Mouse (Mus musculus) forebrain, embryonic 16.5 days (tissue): ENCODE data around the gene Endou. TPM values are rescaled to one million over a fixed set of nuclear protein-coding genes. Genes with fewer than 3 reads are reported as not detected.

ENCODE experiments used
- ATAC-seq: fragments of 200-750 bp; cut with Nextera tagmentation; 2 replicates; pipeline ENCODE4 v1.8.0; 2017; ENCODE audit warnings: mild to moderate bottlenecking, moderate library complexity
- H3K27ac ChIP-seq: fragments of 300-500 bp; sonication (generic); 2 replicates; pipeline ENCODE4 v1.5.1; 2014; ENCODE audit warnings: low read length, control low read depth
- H3K27me3 ChIP-seq: fragments of 300-500 bp; sonication (generic); replicated peaks from 2 replicates; pipeline ENCODE4 v1.6.1; 2014; ENCODE audit warnings: low read length; ENCODE audit not compliant: control insufficient read depth, insufficient read depth
- H3K36me3 ChIP-seq: fragments of 300-500 bp; sonication (generic); 2 replicates; pipeline ENCODE4 v1.6.1; 2014; ENCODE audit not compliant: control insufficient read depth, insufficient read depth
- H3K4me1 ChIP-seq: fragments of 300-500 bp; sonication (generic); replicated peaks from 2 replicates; pipeline ENCODE4 v1.6.1; 2014; ENCODE audit warnings: low read length; ENCODE audit not compliant: control insufficient read depth, insufficient read depth
- H3K4me2 ChIP-seq: fragments of 300-500 bp; sonication (generic); 2 replicates; pipeline ENCODE4 v1.6.1; 2014; ENCODE audit warnings: mild to moderate bottlenecking, low read length, control low read depth
- H3K4me3 ChIP-seq: fragments of 300-500 bp; sonication (generic); replicated peaks from 2 replicates; pipeline ENCODE4 v1.5.1; 2014; ENCODE audit warnings: mild to moderate bottlenecking, low read length, control low read depth
- H3K9ac ChIP-seq: fragments of 300-500 bp; sonication (generic); replicated peaks from 2 replicates; pipeline ENCODE4 v1.6.1; 2014; ENCODE audit warnings: low read depth, low read length, control low read depth
- H3K9me3 ChIP-seq: fragments of 300-500 bp; sonication (generic); 2 replicates; pipeline ENCODE4 v1.6.1; 2016; ENCODE audit warnings: low read length; ENCODE audit not compliant: control insufficient read depth
- WGBS: fragments of 180-500 bp; shearing (Covaris S2); extraction: QIAGEN DNeasy Blood & Tissue Kit; methylation state at CpG from one replicate; pipeline ENCODE4 v1.1.7; 2014; 5-methylcytosine and 5-hydroxymethylcytosine counted together
- polyA plus RNA-seq: library from polyadenylated mRNA; unstranded; fragments of >200 nt; fragmentation: Nextera tagmentation; extraction: Ambion mirVana; gene quantifications from 2 replicates; pipeline ENCODE4 v1.2.1, GENCODE M21; 2015

Endou gene
- polyA plus RNA-seq, 1 experiment from 2014 or later: 0.18 TPM

DNA sequence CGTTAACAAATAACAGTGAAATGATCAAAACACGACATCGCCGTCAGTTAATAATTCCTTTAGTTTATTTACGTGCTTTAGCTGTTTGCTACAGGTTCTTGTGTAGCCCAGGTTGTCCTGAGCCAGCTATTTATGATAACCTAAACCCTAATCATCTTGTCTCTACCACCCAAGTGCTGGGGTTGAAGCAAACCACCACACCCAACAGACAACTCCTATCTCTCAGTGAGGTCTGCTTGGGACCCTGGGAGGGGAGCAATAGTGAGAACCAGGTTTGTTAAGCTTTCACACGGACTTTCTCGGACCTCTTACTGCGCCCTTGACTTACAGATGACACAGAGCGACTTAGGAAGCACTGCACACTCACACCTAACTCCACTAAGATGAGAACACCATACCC lies 47.0 kb downstream of the Endou start:
- Histone ChIP-seq H3K27ac (no peak overlapping the region), H3K27me3 (no peaks in the 10 kb centered on the region), H3K4me1 (no peaks in the 10 kb centered on the region), H3K4me2 (no peak overlapping the region), H3K9me3 (no peaks in the 10 kb centered on the region), H3K9ac (no peak overlapping the region), H3K4me3 (no peak overlapping the region), H3K36me3 (peaks cover 23% of the 10 kb centered on the region)
- WGBS: 94% methylated on average over 9 of the region's 9 CpGs
- no peak for ATAC-seq

DNA sequence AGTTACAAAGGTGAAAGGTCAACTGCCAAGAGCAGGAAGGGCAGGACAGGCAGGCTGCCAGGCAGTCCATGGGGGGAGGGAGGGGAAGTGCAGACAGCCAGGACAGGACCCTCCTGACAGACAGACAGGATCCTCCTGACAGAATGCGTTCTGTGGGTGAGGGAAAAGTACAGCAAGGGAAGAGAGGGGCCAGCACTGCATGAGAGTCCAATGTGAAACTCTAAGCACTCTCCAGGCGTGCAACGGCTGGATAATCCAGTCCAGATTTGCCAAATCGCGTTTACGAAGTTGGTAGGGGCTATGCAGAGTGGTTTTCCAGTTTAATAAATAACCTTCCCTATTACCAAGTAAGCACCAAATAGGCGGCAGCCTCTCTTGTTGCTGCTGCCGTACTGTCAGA lies 49.1 kb downstream of the Endou start:
- no peak for ATAC-seq
- no peak overlapping the region for H3K9ac ChIP-seq
- H3K36me3 ChIP-seq: peaks cover 34% of the 10 kb centered on the region
- H3K9me3 ChIP-seq: no peaks in the 10 kb centered on the region
- no peak overlapping the region for H3K4me3 ChIP-seq
- no peak overlapping the region for H3K4me2 ChIP-seq
- WGBS: 94% methylated on average over 8 of the region's 8 CpGs
- no peaks in the 10 kb centered on the region for H3K4me1 ChIP-seq
- no peaks in the 10 kb centered on the region for H3K27me3 ChIP-seq
- H3K27ac ChIP-seq: no peak overlapping the region

GRCm38 (mm10) chr15:97679991-97680681 lies 51.0 kb downstream of the Endou start:
- H3K27me3 ChIP-seq: no peaks in the 10 kb centered on the region
- no peaks in the 10 kb centered on the region for H3K9me3 ChIP-seq
- no peak overlapping the region for H3K4me3 ChIP-seq
- ATAC-seq: no peak
- H3K27ac ChIP-seq: no peak overlapping the region
- H3K9ac ChIP-seq: no peak overlapping the region
- H3K4me1 ChIP-seq: no peaks in the 10 kb centered on the region
- H3K4me2 ChIP-seq: no peak overlapping the region
- peaks cover 41% of the 10 kb centered on the region for H3K36me3 ChIP-seq
- whole genome bisulfite sequencing: 70% methylated on average over 18 of the region's 18 CpGs

DNA sequence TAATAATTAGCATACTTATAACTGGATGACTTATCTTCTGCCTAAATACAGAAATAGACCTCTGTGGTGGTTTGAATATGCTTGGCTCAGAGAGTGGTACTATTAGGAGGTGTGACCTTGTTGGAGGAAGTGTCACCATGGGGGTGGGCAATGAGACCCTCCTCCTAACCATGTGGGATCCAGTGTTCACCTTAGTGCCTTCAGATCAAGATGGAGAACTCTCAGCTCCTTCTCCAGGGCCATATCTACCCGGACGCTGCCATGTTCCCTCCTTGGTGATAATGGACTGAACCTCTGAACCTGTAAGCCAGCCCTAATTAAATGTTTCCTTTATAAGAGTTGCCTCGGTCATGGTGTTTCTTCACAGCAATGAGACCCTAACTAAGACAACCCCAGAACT lies 53.8 kb downstream of the Endou start:
- Histone ChIP-seq H3K27ac (no peak overlapping the region), H3K27me3 (no peaks in the 10 kb centered on the region), H3K9ac (no peak overlapping the region), H3K4me1 (peaks cover 10% of the 10 kb centered on the region), H3K9me3 (no peaks in the 10 kb centered on the region), H3K4me3 (no peak overlapping the region), H3K4me2 (no peak overlapping the region), H3K36me3 (peaks cover 42% of the 10 kb centered on the region)
- 93% methylated on average over 3 of the region's 3 CpGs for WGBS
- no peak for ATAC-seq

DNA sequence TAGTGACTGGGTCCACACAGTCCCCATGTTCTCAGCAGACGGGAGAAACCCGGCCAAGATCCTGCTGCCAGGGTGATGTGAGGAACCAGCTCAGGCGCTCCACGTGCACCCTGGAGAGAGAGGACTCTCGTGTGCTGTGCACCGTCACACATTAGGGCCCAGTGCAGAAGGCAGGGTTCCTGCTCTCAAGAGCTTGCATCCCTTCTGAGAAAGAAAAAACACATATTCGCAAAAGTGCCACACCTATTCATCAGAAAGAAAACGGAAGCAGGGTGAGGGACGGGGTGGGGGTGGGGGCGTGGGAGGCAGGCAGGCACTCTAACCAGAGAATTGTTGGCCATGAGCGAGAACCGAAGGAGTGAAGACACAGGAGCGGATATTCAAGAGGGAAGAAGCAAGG lies 55.2 kb downstream of the Endou start:
- peaks cover 20% of the 10 kb centered on the region for H3K4me1 ChIP-seq
- no peak overlapping the region for H3K4me2 ChIP-seq
- H3K4me3 ChIP-seq: no peak overlapping the region
- H3K9ac ChIP-seq: no peak overlapping the region
- no peaks in the 10 kb centered on the region for H3K27me3 ChIP-seq
- no peaks in the 10 kb centered on the region for H3K9me3 ChIP-seq
- peaks cover 35% of the 10 kb centered on the region for H3K36me3 ChIP-seq
- 90% methylated on average over 13 of the region's 13 CpGs for WGBS
- no peak for ATAC-seq
- H3K27ac ChIP-seq: no peak overlapping the region

DNA sequence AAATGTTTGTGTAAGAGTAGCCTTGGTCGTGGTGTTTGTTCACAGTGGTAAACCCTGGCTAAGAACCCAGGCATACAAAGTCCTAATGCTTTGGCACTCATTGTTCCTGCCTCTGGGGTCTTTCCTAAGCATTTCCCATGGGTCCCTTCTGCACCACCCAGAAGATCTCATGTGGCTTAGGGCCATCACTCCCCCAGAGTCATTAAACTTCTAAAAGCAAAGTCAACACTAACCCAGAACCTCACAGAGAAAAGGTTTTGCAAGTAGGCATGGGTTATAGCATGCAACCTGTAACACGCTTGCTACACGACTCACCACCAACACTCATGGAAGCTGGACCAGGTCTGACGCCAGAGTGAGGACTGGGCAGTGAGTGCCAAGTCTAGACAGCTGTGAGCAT lies 56.7 kb downstream of the Endou start:
- H3K4me3 ChIP-seq: no peak overlapping the region
- peaks cover 27% of the 10 kb centered on the region for H3K36me3 ChIP-seq
- H3K4me2 ChIP-seq: no peak overlapping the region
- H3K27ac ChIP-seq: no peak overlapping the region
- no peak for ATAC-seq
- H3K9me3 ChIP-seq: no peaks in the 10 kb centered on the region
- no peaks in the 10 kb centered on the region for H3K27me3 ChIP-seq
- H3K4me1 ChIP-seq: peaks cover 20% of the 10 kb centered on the region
- no peak overlapping the region for H3K9ac ChIP-seq
- 93% methylated on average over 4 of the region's 4 CpGs for WGBS

GRCm38 (mm10) chr15:97673256-97674000 lies 57.7 kb downstream of the Endou start:
- peak overlapping the region; percentile 98 for H3K27ac ChIP-seq

DNA sequence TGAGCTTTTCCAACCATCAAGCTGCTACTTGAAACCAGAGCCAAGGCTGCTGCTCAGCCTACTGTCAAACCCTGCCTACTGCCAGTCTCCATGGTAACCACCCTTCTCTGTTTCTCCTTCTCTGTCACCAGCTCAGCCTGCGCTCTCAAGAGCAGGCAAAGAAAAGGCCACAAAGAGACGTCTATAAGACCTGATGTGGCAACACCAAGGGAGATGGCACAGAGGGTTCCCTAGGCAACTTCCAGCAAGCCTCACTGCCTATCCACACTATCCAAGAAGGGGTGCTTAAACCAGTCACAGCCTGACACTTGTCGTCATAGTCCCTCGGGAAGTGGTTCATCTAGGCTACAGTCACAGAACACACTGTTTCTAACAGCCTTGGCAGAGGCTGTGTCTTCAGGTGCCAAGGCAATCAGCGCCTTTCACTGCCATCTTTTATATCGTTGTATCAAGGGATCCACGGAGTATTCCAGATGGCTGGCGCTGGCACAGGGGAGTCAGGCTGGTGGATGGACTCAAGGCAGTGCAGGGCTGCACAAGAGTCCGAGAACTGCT lies 58.9 kb downstream of the Endou start:
- no peaks in the 10 kb centered on the region for H3K9me3 ChIP-seq
- H3K27me3 ChIP-seq: no peaks in the 10 kb centered on the region
- peak overlapping the region; percentile 35 for H3K9ac ChIP-seq
- H3K4me1 ChIP-seq: peaks cover 23% of the 10 kb centered on the region
- H3K4me2 ChIP-seq: peak overlapping the region; percentile 45
- peak; percentile 92 for ATAC-seq
- 14% methylated on average over 9 of the region's 9 CpGs for WGBS
- H3K27ac ChIP-seq: peak overlapping the region; percentile 98
- peaks cover 17% of the 10 kb centered on the region for H3K36me3 ChIP-seq
- H3K4me3 ChIP-seq: no peak overlapping the region

More at GRCm38 (mm10) chr15:97673256-97674000, 57.7 kb downstream of the Endou start:
- Histone ChIP-seq H3K9me3 (no peaks in the 10 kb centered on the region), H3K4me3 (no peak overlapping the region), H3K4me1 (peaks cover 20% of the 10 kb centered on the region), H3K9ac (no peak overlapping the region), H3K4me2 (no peak overlapping the region), H3K27me3 (no peaks in the 10 kb centered on the region), H3K36me3 (peaks cover 25% of the 10 kb centered on the region)
- 83% methylated on average over 7 of the region's 7 CpGs for WGBS
- ATAC-seq: no peak

GRCm38 (mm10) chr15:97670554-97670953 lies 60.6 kb downstream of the Endou start:
- Histone ChIP-seq H3K4me1 (peaks cover 23% of the 10 kb centered on the region), H3K4me3 (no peak overlapping the region), H3K27me3 (no peaks in the 10 kb centered on the region), H3K4me2 (no peak overlapping the region), H3K9me3 (no peaks in the 10 kb centered on the region), H3K36me3 (peaks cover 10% of the 10 kb centered on the region), H3K27ac (no peak overlapping the region), H3K9ac (no peak overlapping the region)
- WGBS: 78% methylated on average over 6 of the region's 6 CpGs
- no peak for ATAC-seq
